Mouse (Mus musculus) MEL (cell line): ENCODE measurements around the gene BC035947. TPM values are rescaled to one million over a fixed set of nuclear protein-coding genes. Genes with fewer than 3 reads are reported as not detected.

Source experiments
- DNase-seq: peaks from one replicate; pipeline ENCODE4 v3.0.0; 2011; ENCODE audit warnings: low read depth, low spot score
- H3K27ac ChIP-seq: 2 replicates; pipeline ENCODE4 v1.5.1; 2012; ENCODE audit warnings: low read depth, mild to moderate bottlenecking, control low read depth, low read length, moderate library complexity; ENCODE audit not compliant: control insufficient read depth
- H3K27me3 ChIP-seq, 2 experiments: fragments of 150-350 bp in 1 of 2; sonication (generic) in 1 of 2; 2 replicates each; pipeline ENCODE4 v1.6.1; 2012; ENCODE audit warnings: low read length in 2 of 2, mild to moderate bottlenecking in 2 of 2, improper control_type of control experiment in 1 of 2, moderate library complexity in 1 of 2; ENCODE audit not compliant: insufficient read depth in 2 of 2, control insufficient read depth in 1 of 2
- H3K36me3 ChIP-seq, 2 experiments: 2 replicates each; pipeline ENCODE4 v1.6.1; 2012 to 2014; ENCODE audit warnings: low read length in 2 of 2, improper control_type of control experiment in 1 of 2, inconsistent platforms in 1 of 2, mild to moderate bottlenecking in 1 of 2; ENCODE audit not compliant: insufficient read depth in 2 of 2, control insufficient read depth in 1 of 2
- H3K4me1 ChIP-seq, 2 experiments: fragments of 150-350 bp in 1 of 2; sonication (generic) in 1 of 2; 2 replicates each; pipeline ENCODE4 v1.6.1; 2012; ENCODE audit warnings: low read length in 2 of 2, improper control_type of control experiment in 1 of 2, mild to moderate bottlenecking in 1 of 2; ENCODE audit not compliant: insufficient read depth in 2 of 2, control insufficient read depth in 1 of 2
- H3K4me3 ChIP-seq, 2 experiments: fragments of 150-350 bp in 1 of 2; sonication (generic) in 1 of 2; 2 replicates each; pipeline ENCODE4 v1.5.1; 2012; ENCODE audit warnings: low read depth in 2 of 2, low read length in 2 of 2, mild to moderate bottlenecking in 2 of 2, moderate library complexity in 2 of 2, control low read depth in 1 of 2, improper control_type of control experiment in 1 of 2; ENCODE audit not compliant: control insufficient read depth in 1 of 2, insufficient read depth in 1 of 2
- H3K79me2 ChIP-seq: 2 replicates; pipeline ENCODE4 v1.6.1; 2012; ENCODE audit warnings: mild to moderate bottlenecking, low read length, moderate library complexity; ENCODE audit not compliant: control insufficient read depth, poor library complexity, insufficient read depth
- H3K9ac ChIP-seq: 2 replicates; pipeline ENCODE4 v1.6.1; 2012; ENCODE audit warnings: low read depth, mild to moderate bottlenecking, control low read depth, low read length, moderate library complexity; ENCODE audit not compliant: control insufficient read depth, poor library complexity, severe bottlenecking
- H3K9me3 ChIP-seq: fragments of 150-350 bp; sonication (generic); replicated peaks from 2 replicates; pipeline ENCODE4 v1.6.1; 2012; ENCODE audit warnings: mild to moderate bottlenecking, low read length, improper control_type of control experiment, moderate library complexity; ENCODE audit not compliant: insufficient read depth
- E2F4 ChIP-seq: IDR thresholded peaks from 2 replicates; pipeline ENCODE4 v1.6.1; 2011; ENCODE audit warnings: low read depth, low read length, improper control_type of control experiment, borderline replicate concordance
- GATA1 ChIP-seq: IDR thresholded peaks from 2 replicates; pipeline ENCODE4 v1.6.1; 2011; ENCODE audit warnings: low read depth, low read length, improper control_type of control experiment
- JUND ChIP-seq: IDR thresholded peaks from 2 replicates; pipeline ENCODE4 v1.6.1; 2011; ENCODE audit warnings: low read depth, mild to moderate bottlenecking, improper control_type of control experiment, low read length
- MXI1 ChIP-seq: IDR thresholded peaks from 2 replicates; pipeline ENCODE4 v1.6.1; 2011; ENCODE audit warnings: mild to moderate bottlenecking, low read depth, low read length, improper control_type of control experiment
- MYC ChIP-seq: IDR thresholded peaks from 2 replicates; pipeline ENCODE4 v1.6.1; 2011; ENCODE audit warnings: low read depth, mild to moderate bottlenecking, low read length, improper control_type of control experiment, moderate library complexity
- NELFE ChIP-seq: IDR thresholded peaks from 2 replicates; pipeline ENCODE4 v1.6.1; 2011; ENCODE audit warnings: low read depth, low read length, improper control_type of control experiment
- POLR2A ChIP-seq, 2 experiments: IDR thresholded peaks; 2 replicates each; pipeline ENCODE4 v1.6.1; 2011 to 2012; ENCODE audit warnings: low read length in 2 of 2, mild to moderate bottlenecking in 2 of 2, control low read depth in 1 of 2, improper control_type of control experiment in 1 of 2, low read depth in 1 of 2, moderate library complexity in 1 of 2; ENCODE audit not compliant: control insufficient read depth in 1 of 2, insufficient read depth in 1 of 2, poor library complexity in 1 of 2
- POLR2AphosphoS2 ChIP-seq: IDR thresholded peaks from 2 replicates; pipeline ENCODE4 v1.6.1; 2011; ENCODE audit warnings: low read length, improper control_type of control experiment
- POLR2AphosphoS5 ChIP-seq: IDR thresholded peaks from 2 replicates; pipeline ENCODE4 v1.6.1; 2012; ENCODE audit warnings: low read depth, borderline replicate concordance, mild to moderate bottlenecking, inconsistent platforms, low read length, moderate library complexity, mixed read lengths
- RAD21 ChIP-seq: IDR thresholded peaks from 2 replicates; pipeline ENCODE4 v1.6.1; 2011; ENCODE audit warnings: mild to moderate bottlenecking, low read depth, low read length, improper control_type of control experiment
- SIN3A ChIP-seq: IDR thresholded peaks from 2 replicates; pipeline ENCODE4 v1.6.1; 2012; ENCODE audit warnings: low read length, improper control_type of control experiment, inconsistent platforms
- ZC3H11A ChIP-seq: IDR thresholded peaks from 2 replicates; pipeline ENCODE4 v1.6.1; 2012; ENCODE audit warnings: low read depth, mild to moderate bottlenecking, inconsistent platforms, low read length, improper control_type of control experiment
- ZNF384 ChIP-seq: IDR thresholded peaks from 2 replicates; pipeline ENCODE4 v1.6.1; 2012; ENCODE audit warnings: low read depth, mild to moderate bottlenecking, inconsistent platforms, low read length, improper control_type of control experiment
- polyA plus RNA-seq, 2 experiments: library from polyadenylated mRNA; stranded (reverse) in 1 of 2; unstranded in 1 of 2; fragments of >175 nt in 1 of 2; fragments of >200 nt in 1 of 2; gene quantifications; 2 replicates each; pipeline versions ENCODE4 v1.2.1 to v1.2.4; 2012; ENCODE audit warnings: low replicate concordance in 2 of 2, low read depth in 1 of 2; ENCODE audit not compliant: insufficient read length in 2 of 2, insufficient read depth in 1 of 2, missing spikeins in 1 of 2
- total RNA-seq: library from RNA; depleted of rRNA; stranded (reverse); fragments of 300-350 nt; gene quantifications from 2 replicates; pipeline ENCODE4 v1.2.3, GENCODE M21; 2012; rRNA removed

Gene BC035947
- total and polyA plus RNA-seq, 3 experiments, result not detected

GRCm38 (mm10) chr1:78448091-78448490 lies 63.9 kb downstream of the BC035947 start:
- H3K9ac ChIP-seq, result no peak overlapping the region
- H3K27ac ChIP-seq, result no peak overlapping the region
- peaks cover 0 to 31% of the 10 kb centered on the region in 2 experiments; a peak in 2 of 4 replicates for H3K36me3 ChIP-seq
- H3K4me1 ChIP-seq, result no peaks in the 10 kb centered on the region
- no peak overlapping the region for H3K4me3 ChIP-seq
- H3K79me2 ChIP-seq, result no peaks in the 10 kb centered on the region
- TF ChIP-seq SIN3A (no peak), POLR2A (IDR thresholded peaks at IDR 0.05; ENCODE audit: control insufficient read depth in 1 of 2, insufficient read depth in 1 of 2, low read depth in 1 of 2, low read length in 2 of 2, poor library complexity in 1 of 2) (no peak), POLR2AphosphoS2 (no peak), MYC (no peak), GATA1 (no peak), ZNF384 (no peak), RAD21 (no peak), POLR2AphosphoS5 (no peak), NELFE (no peak), MXI1 (no peak), E2F4 (no peak), JUND (no peak), ZC3H11A (no peak)
- DNase-seq, result no peak
- H3K9me3 ChIP-seq, result no peaks in the 10 kb centered on the region
- no peaks in the 10 kb centered on the region for H3K27me3 ChIP-seq

Other genes with a start within 250 kb of the BC035947 start
- gene Sgpp2, start 201.8 kb downstream of the BC035947 start, total RNA-seq, result 0.10 and 0.12 TPM in 2 replicates
- gene Sgpp2, start 201.8 kb downstream of the BC035947 start, polyA plus RNA-seq, result under 1 TPM in 1 of 2 experiments, not detected in 1; 0.08 TPM
- gene Farsb, start 23.3 kb downstream of the BC035947 start, total RNA-seq, result 113 and 119 TPM in 2 replicates
- 100 to 1,000 TPM; 122 to 154 TPM for gene Farsb, start 23.3 kb downstream of the BC035947 start, polyA plus RNA-seq
- gene Mogat1, start 1.2 kb downstream of the BC035947 start, total RNA-seq, result not detected in 2 replicates
- gene Mogat1, start 1.2 kb downstream of the BC035947 start, polyA plus RNA-seq, result not detected
- 32.9 and 39.4 TPM in 2 replicates for gene Acsl3, start 145.7 kb upstream of the BC035947 start, total RNA-seq
- 10 to 100 TPM in 1 of 2 experiments, not detected in 1; 38.9 TPM for gene Acsl3, start 145.7 kb upstream of the BC035947 start, polyA plus RNA-seq
- 9.5 and 9.6 TPM in 2 replicates for gene Utp14b, start 145.9 kb upstream of the BC035947 start, total RNA-seq
- 1 to 10 TPM in 1 of 2 experiments, not detected in 1; 6.5 TPM for gene Utp14b, start 145.9 kb upstream of the BC035947 start, polyA plus RNA-seq